Mouse (Mus musculus) bone marrow macrophage, adult 2 months (primary cell): ENCODE measurements around the gene Cblb.

ENCODE experiments used
- CTCF ChIP-seq: IDR thresholded peaks from 2 replicates; pipeline ENCODE4 v1.5.1; 2012; ENCODE audit warnings: low read depth, mild to moderate bottlenecking, low read length, moderate library complexity
- POLR2A ChIP-seq: IDR thresholded peaks from 2 replicates; pipeline ENCODE4 v1.6.1; 2012; ENCODE audit warnings: mild to moderate bottlenecking, low read depth, low read length, borderline replicate concordance

DNA sequence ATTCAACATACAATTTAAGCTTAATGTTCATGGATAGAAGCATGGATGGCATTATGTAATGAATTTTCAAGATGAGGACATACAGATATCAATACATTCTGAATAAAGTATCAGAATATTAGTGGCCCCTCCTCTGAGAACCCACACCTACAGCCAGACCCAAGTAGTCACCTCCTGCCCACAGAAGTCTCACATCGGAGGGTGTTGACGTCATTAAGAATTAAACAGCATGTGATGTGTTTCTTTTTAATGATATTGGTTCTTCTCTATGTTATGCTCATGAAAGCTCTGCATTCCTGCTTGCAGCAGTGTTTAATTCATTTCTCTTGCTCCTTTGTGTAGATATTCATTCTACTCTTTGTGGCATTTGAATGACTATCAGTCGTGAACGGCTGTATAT lies 94.9 kb downstream of the Cblb start:
- TF ChIP-seq POLR2A (no peak), CTCF (no peak)
